Mouse (Mus musculus): Measurements from ENCODE around the gene Robo1.

GRCm38 (mm10) chr16:72703486-72703885 is 395.4 kb downstream of the Robo1 start:
- TF ChIP-seq CTCF (IDR thresholded peaks at IDR 0.05; ENCODE audit: low read depth), result no peak
- TF ChIP-seq EP300 (optimal IDR thresholded peaks at IDR 0.05), result no peak
